Mouse (Mus musculus) cerebellum, adult 8-10 months (tissue): ENCODE results near the gene Cyth3.

ENCODE experiments used
- DNase-seq: peaks from one replicate; pipeline ENCODE4 v3.0.0; 2022

Cyth3 gene

GRCm38 (mm10) chr5:143636173-143636572, 13.9 kb downstream of the Cyth3 start:
- no peak for DNase-seq

DNA sequence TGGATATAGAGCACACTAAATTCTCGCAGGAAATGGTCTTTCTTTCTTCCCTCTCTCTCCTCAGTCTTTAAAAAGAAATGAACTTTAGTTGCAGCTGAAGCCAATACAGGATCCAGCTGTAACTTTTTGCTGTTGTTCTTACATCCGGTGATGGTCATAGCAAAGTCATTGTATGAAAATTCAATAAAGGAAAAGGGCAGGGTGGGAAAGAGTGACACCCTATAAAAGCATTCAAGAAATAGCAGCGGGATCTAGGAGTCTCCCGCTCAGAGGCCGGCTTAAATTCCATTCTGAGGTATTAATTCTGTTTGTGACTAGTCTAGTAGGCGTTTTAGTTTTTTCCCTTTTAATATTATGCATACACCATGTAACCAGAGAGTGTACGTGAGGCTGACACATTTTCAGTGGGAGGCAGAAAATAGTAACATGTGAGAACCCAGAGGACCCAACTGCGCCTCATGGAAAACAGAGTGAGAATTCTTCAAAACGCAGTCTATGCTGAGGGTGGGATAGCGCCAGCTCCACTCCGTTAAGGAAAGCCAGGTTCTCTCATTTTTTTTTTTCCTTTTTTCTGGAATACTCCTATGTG, 15.7 kb downstream of the Cyth3 start:
- DNase-seq, result no peak

DNA sequence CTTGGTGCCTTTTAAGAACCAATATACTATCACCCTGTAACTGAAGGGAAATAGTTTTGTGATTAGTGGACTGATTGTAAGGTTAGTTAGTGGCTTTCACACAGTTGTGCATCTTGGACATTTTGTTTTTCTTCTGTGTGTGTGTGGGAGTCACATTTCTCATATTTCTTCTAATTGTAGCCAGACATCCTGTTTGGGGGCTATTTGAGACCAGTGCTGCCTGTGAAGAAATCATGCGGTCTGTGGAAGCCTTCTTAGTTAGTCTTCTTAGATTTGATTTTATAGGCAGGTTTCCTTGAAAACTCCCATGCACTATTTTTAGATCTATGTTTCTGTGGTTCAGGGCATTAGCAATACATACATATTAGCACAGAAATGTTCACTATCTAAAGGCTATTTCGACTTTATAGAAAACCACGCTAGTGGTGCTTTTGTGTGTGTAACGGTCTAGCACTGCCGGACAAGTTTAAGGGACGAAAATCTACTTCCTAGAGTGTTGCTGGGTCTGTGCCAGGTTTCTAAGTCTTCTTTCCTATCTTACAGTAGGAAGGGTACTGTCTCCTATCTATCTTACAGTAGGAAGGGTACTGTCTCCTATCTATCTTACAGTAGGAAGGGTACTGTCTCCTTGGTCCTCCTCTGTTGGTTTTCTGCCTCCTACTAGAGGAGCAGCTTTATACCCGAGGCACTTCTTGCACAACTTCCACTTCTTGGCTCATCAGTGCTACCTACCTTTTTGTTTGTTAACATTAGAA, 16.4 kb downstream of the Cyth3 start:
- no peak for DNase-seq

DNA sequence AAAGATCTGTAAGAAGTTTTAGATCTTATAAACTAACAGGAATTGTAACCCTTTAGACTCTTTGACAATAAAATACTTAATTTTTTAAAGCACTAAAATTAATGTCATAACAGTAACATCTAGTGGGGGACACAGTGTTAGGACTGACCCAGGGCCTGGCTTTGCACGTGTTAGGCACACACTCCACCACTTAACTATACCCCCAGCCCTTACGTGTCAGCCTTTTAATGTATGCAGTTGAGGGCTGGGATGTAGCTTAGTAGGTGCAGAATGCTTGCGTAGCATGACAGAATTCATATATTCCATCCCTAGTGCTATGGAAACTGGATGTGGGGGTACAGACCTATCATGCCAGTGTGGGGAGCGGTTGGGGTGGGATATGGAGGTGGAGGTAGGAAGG, 17.1 kb downstream of the Cyth3 start:
- no peak for DNase-seq

DNA sequence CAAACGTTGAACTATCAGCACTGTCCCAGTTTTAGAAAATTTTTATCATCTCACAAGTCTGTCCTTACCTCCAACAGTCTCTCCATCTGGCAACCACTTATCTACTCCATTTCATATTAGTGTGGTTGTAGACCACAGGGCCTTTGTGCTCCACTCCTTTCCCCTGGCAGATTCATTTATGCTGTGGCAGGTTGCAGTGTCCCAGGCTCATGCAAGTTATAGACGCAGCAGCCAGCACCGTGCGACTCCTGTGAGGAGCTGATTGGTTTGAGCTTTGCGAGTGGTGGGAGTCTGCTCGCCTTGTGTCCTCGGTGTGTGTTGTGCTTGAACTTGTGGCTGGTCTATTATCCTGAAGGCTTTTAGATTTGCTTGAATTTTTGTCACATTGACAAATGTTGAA, 17.6 kb downstream of the Cyth3 start:
- DNase-seq, result no peak

- no peak for DNase-seq
Observed at GRCm38 (mm10) chr5:143641503-143641902, 19.3 kb downstream of the Cyth3 start.

DNA sequence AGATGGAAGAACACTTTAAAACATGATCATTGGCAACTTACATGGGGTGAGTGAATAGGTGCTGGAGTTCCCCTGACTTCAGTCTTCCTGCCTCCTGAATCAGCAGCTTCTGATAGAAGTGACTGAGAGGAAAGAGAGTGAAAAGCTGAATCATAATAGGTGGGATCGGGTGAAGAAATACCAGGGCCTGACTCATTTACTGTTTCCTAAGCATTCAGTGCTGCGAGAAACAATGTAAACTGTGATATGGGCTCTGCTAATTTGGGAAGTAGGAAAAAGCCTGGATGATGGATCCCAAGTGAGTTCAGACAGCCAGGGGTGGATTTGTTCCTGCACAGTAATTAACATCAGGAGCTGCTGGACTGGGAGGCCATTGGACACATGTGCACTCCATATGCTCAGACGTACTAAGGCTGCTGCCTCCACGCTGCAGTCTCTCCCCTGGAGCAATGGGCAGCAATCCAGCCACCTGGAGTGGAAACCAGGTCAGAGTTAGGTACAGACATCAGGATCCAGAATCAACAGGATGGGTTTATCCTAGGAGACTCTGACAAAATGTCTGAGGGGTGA, 20.1 kb downstream of the Cyth3 start:
- DNase-seq, result no peak

- no peak for DNase-seq
Observed at GRCm38 (mm10) chr5:143645976-143646375, 23.7 kb downstream of the Cyth3 start.

GRCm38 (mm10) chr5:143647412-143647811, 25.2 kb downstream of the Cyth3 start:
- DNase-seq, result no peak

DNA sequence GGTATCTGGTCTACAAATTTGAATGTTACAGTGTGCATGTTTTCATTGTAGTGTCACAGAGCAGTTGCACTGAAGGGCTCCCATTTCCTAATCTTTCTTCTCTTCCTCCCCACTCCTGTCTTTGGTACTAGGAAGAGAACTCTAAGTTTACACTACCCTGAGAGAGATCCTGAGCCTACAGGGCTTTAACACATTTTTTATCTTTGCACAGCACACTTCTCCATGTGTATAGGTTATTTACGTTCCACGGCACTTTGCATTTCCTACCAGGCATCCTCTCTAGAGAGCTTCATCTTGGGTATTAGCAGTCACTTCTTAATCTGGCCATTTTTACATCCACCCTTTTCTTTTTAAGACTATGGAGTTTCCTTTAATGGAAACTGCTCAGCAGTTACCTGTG, 25.8 kb downstream of the Cyth3 start:
- DNase-seq, result no peak

- DNase-seq, result no peak
Observed at GRCm38 (mm10) chr5:143649168-143649567, 26.9 kb downstream of the Cyth3 start.

DNA sequence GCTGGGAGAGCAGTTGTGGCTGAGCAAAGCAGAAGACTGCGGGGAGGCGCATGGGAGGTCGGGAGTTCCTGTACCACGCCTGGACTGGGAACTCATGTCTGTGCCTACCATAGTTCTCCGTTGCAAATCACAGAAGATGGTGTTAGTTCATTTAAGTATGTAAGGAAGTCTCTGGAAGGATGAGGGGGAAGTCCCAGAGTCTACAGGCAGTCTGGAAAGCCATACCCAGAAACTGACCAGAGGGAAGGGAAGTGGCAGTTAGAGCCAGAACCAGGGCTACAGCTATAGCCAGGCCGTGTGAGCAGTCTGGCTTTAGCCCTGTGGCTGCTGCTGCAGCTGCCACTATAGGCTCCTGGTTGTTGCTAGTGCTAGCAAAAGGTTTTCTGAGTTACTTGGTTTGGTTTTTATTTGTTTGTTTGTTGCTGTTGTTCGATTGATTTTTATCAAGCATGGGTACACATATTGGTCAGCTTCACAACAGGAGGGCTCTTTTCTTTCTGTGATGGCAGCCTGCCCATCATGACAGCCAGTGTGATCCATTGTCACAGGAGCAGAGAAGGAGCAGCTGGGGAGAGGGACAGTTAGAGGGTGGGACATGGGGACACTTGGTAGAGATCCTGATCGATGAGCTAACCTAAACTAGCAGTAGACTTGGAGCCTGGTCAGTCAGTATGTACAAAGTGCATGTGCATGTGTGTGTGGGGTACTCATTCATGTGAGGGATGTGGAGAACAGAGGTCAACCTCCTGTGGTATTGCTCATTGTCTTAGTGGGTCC, 29.8 kb downstream of the Cyth3 start:
- no peak for DNase-seq

- DNase-seq, result no peak
Observed at GRCm38 (mm10) chr5:143653497-143653896, 31.2 kb downstream of the Cyth3 start.

DNA sequence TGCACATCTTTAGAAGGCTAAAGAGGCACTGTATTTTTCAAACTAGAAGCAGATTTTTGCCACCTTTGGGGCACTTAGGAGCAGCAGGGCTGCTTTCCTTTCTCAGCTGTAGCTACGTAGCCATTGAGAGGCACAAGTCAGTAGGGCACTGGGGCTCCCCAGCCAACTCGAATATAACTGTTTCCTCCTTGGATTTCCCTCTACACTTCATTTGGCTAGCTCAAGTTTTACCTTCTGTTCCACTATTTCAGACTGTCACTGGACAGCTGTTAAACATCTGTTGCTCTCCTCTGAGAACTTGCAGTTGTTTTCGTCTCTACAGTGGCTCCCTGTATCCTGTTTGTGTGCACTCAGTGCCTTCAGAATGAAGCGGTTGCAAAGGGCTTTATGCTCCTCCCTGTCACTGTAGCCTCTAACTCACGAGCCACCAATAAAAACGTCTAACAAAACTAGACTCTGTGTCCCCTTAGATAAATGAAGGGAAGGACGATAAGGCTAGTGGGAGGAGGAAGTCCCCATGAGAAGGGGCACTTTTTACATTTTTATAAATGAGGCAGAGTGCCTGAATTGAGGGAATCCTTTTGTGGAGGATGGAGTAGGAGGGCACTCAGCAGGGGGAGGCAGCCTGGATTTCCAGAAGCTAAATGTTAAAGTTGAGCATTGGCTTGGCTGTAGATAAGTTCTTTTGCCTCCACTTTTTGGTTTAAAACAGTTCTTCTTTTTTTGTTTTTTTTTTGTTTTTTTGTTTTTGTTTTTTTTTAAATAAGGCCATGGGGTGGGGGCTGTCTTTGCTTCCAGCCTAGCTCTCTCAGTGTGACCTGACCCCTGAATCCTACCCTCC, 32.6 kb downstream of the Cyth3 start:
- DNase-seq, result no peak

DNA sequence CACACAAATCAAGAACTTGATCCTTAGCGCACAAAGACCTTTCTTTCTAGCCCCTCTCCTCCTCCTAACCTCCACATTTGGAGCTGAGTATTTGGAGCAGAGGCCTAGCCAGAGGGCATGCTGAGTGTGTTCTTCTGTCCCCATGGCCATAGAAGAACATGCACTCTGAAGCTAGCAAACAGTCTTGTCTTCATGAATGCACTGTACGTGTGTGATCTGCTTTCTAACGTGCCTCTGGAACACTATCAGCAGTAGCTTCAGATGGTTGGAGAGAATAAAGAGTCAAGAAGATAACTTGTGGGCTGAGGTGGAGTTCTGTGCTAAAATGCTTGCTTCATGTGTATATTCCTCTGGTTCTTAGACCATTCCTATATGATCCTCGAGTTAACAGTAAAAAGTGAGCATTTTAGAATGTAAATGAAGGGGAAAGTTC, 33.3 kb downstream of the Cyth3 start:
- DNase-seq, result no peak

DNA sequence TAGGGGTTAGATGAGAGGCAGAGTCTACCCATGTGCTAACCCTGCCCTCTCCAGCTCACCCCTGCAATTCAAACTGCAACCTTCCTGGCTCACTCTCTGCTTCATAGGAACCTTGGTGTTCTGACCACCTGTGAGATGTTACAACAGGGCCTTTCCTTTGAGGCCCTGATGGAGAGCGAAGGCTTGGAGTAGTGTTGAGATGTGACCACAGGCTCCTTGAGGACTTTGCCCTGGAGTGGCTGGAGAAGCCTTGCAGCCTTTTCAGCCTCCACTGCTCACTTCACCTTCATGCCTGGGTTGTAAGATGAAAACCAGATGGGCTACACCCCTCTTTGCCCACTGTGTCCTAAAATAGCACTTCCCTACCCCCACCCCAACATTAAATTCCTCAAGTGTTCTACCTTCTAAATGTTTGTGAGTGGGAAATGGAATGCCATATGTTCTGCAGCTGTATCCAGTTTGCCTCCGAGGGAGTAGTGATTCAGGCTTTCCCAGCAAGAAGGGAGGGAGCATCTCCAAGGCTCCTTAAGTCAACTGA, 34.5 kb downstream of the Cyth3 start:
- DNase-seq, result no peak

- DNase-seq, result no peak
Observed at GRCm38 (mm10) chr5:143659021-143659523, 36.8 kb downstream of the Cyth3 start.

- DNase-seq, result no peak
Observed at GRCm38 (mm10) chr5:143663074-143663687, 40.9 kb downstream of the Cyth3 start.

GRCm38 (mm10) chr5:143665561-143665960, 43.3 kb downstream of the Cyth3 start:
- DNase-seq, result no peak

DNA sequence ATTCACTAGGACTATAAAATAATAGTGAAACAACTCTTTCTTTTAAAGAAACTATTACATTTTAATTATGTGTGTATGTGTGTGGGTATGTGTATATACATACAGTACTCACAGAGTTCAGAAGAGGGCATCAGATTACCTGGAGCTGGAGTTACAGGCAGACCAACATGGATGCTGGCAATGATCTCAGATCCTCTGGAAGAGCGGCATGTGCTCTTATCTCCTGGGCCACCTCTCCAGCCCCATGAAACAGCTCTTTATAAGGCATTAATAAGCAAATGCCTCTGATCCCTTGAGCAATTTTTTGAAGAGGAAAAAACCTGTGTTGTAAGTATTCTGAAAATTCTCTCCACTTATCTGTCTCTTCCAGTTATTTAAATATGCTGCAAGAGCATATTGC, 43.8 kb downstream of the Cyth3 start:
- DNase-seq, result no peak

GRCm38 (mm10) chr5:143668884-143669283, 46.6 kb downstream of the Cyth3 start:
- DNase-seq, result no peak

DNA sequence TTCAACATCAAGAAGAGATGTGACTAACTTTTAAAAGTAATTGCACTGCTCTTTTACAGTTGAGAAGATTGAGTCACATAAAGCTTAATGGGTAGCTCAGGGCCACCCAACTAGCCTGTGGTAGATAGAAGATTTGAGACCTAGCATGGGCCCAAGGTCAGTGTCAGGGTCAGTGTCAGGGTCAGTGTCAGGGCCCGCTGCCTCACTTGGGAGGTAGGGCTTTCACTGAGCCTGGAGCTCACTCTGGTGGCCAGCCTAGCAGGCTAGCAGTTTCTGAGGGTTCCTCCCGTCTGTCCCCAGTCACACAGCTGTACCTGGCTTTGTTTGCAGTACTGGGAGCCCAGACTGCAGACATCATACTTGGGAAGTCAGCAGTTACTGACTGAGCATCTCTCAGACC, 47.1 kb downstream of the Cyth3 start:
- no peak for DNase-seq
